Mouse (Mus musculus) heart, postnatal 0 days (tissue): ENCODE results near the gene Ankrd66. TPM values are rescaled to one million over a fixed set of nuclear protein-coding genes. Genes with fewer than 3 reads are reported as not detected.

ENCODE experiments used
- ATAC-seq: fragments of 200-750 bp; cut with Nextera tagmentation; 2 replicates; pipeline ENCODE4 v1.8.0; 2017; ENCODE audit warnings: low read depth, moderate number of reproducible peaks, moderate library complexity; ENCODE audit not compliant: insufficient read depth
- DNase-seq: peaks from one replicate; pipeline ENCODE4 v3.0.0-alpha.2; 2016; ENCODE audit warnings: low spot score
- H3K27ac ChIP-seq: fragments of 300-500 bp; sonication (generic); 2 replicates; pipeline ENCODE4 v1.5.1; 2014; ENCODE audit warnings: low read depth, mild to moderate bottlenecking
- H3K27me3 ChIP-seq: fragments of 300-500 bp; sonication (generic); 2 replicates; pipeline ENCODE4 v1.6.1; 2014; ENCODE audit warnings: low read length, mixed read lengths; ENCODE audit not compliant: control insufficient read depth, insufficient read depth
- H3K36me3 ChIP-seq: fragments of 300-500 bp; sonication (generic); replicated peaks from 2 replicates; pipeline ENCODE4 v1.6.1; 2014; ENCODE audit warnings: low read length, mixed read lengths; ENCODE audit not compliant: control insufficient read depth, insufficient read depth
- H3K4me1 ChIP-seq: fragments of 300-500 bp; sonication (generic); 2 replicates; pipeline ENCODE4 v1.6.1; 2014; ENCODE audit warnings: antibody characterized with exemption; ENCODE audit not compliant: control insufficient read depth, insufficient read depth
- H3K4me2 ChIP-seq: fragments of 300-500 bp; sonication (generic); 2 replicates; pipeline ENCODE4 v1.6.1; 2014; ENCODE audit warnings: low read depth, mild to moderate bottlenecking, low read length, moderate library complexity
- H3K4me3 ChIP-seq: fragments of 300-500 bp; sonication (generic); 2 replicates; pipeline ENCODE4 v1.5.1; 2014; ENCODE audit warnings: low read depth, low read length
- H3K9ac ChIP-seq: fragments of 300-500 bp; sonication (generic); replicated peaks from 2 replicates; pipeline ENCODE4 v1.6.1; 2014; ENCODE audit warnings: low read depth, low read length, mixed read lengths
- H3K9me3 ChIP-seq: fragments of 300-500 bp; sonication (generic); replicated peaks from 2 replicates; pipeline ENCODE4 v1.6.1; 2016; ENCODE audit warnings: low read length; ENCODE audit not compliant: control insufficient read depth
- CTCF ChIP-seq: IDR thresholded peaks from 2 replicates; pipeline ENCODE4 v1.5.1; 2016; ENCODE audit warnings: antibody characterized with exemption, control low read depth, low read depth
- EP300 ChIP-seq: IDR thresholded peaks from 2 replicates; pipeline ENCODE4 v1.6.1; 2016; ENCODE audit warnings: antibody characterized with exemption, low read depth
- WGBS: fragments of 180-500 bp; shearing (Covaris S2); extraction: QIAGEN DNeasy Blood & Tissue Kit; methylation state at CpG from one replicate; pipeline ENCODE4 v1.1.7; 2014; 5-methylcytosine and 5-hydroxymethylcytosine counted together
- polyA plus RNA-seq: library from polyadenylated mRNA; unstranded; fragments of >200 nt; fragmentation: Nextera tagmentation; extraction: Ambion mirVana; gene quantifications from 2 replicates; pipeline ENCODE4 v1.2.1, GENCODE M21; 2015
- total RNA-seq: library from RNA; depleted of rRNA; stranded (reverse); fragments of >200 nt; gene quantifications from 2 replicates; pipeline ENCODE4 v1.2.3, GENCODE M21; 2014; ENCODE audit warnings: low replicate concordance

Ankrd66 gene
- total and polyA plus RNA-seq, 2 experiments from 2014 or later = not detected

DNA sequence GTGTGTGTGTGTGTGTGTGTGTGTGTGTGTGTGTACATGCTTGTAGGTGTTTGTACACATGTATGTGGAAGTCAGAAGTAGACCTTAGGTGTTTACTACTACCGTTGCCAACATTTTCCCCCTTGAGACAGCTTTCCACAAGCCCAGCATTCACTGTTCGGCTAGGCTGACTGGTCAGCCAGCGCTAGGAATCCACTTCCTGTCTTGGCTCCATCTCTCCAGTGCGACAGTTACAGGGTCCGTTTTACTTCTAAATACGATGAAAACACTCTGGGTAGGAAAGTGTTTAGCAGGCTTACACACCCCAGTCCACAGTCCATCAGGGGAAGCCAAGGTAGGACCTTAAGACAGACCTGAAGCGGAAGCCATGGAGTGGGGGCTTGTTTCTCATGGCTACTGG, 41.3 kb upstream of the Ankrd66 start:
- Histone ChIP-seq H3K27me3 (no peaks in the 10 kb centered on the region), H3K4me3 (no peak overlapping the region), H3K9me3 (no peaks in the 10 kb centered on the region), H3K4me1 (peaks cover 8% of the 10 kb centered on the region; the same call in 1 of the 2 replicates), H3K4me2 (no peak overlapping the region), H3K36me3 (no peaks in the 10 kb centered on the region), H3K9ac (no peak overlapping the region), H3K27ac (no peak overlapping the region)
- ATAC-seq (no peak), DNase-seq (no peak)
- no peak for TF ChIP-seq CTCF
- no peak for TF ChIP-seq EP300
- WGBS = 53% methylated on average over 7 of the region's 7 CpGs

DNA sequence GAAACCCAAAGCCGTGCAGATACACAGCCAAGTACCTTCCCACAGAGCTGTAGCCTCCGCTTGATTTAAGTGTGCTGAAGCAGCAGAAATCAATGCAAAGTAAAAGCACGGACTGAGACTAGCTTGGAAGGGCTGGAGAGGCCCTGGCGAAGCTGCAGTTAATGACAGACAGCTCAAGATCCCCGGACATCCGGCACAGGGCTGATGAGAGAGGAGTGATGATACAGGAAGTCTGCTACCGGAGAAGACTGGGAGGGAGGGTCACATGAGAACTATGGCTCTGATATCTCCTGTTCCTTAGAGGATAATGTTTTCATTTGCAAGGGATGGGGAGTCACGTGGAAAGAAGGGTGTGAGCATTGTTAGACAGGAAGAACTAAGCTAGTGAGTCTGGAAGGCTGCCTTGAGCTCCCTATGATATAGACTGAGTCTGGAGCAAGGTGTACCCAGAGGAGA, 37.6 kb upstream of the Ankrd66 start:
- H3K4me3 ChIP-seq = 0 out of 2 replicates have a peak overlapping the region, but pooled peaks have one; percentile 7
- DNase-seq (peak; percentile 51), ATAC-seq (peak; percentile 83)
- H3K4me2 ChIP-seq = peak overlapping the region; percentile 40
- H3K27ac ChIP-seq = peak overlapping the region; percentile 46
- H3K9ac ChIP-seq = no peak overlapping the region
- TF ChIP-seq CTCF = no peak
- TF ChIP-seq EP300 = no peak
- peaks cover 8% of the 10 kb centered on the region; the same call in 1 of the 2 replicates for H3K4me1 ChIP-seq
- H3K9me3 ChIP-seq = no peaks in the 10 kb centered on the region
- no peaks in the 10 kb centered on the region for H3K27me3 ChIP-seq
- no peaks in the 10 kb centered on the region for H3K36me3 ChIP-seq
- 14% methylated on average over 8 of the region's 8 CpGs for WGBS

DNA sequence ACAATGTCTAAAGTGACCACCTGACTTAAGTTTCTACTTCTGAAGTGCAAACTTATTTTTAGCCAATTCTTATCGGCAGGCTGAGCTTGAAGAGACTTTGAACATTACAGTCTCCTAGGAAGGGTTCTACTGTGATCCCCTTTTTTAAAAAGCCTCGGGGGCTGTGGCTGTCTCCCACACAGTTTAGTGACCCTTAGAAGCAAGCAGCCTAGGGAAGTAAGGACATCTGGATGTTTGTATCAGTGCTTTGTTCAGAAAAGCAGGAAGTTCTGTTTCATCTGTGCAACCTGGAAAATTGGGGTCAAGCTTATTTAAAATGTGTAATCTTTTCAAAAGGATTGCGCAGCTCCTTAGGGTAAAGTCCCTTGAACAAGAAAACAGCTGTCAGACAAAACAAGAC, 37.0 kb upstream of the Ankrd66 start:
- DNase-seq (peak; percentile 11), ATAC-seq (no peak)
- 17% methylated on average over 3 of the region's 3 CpGs for WGBS
- Histone ChIP-seq H3K9ac (no peak overlapping the region), H3K4me1 (peaks cover 8% of the 10 kb centered on the region; the same call in 1 of the 2 replicates), H3K4me3 (no peak overlapping the region), H3K4me2 (peak overlapping the region; percentile 40), H3K27me3 (no peaks in the 10 kb centered on the region), H3K36me3 (no peaks in the 10 kb centered on the region), H3K27ac (peak overlapping the region; percentile 46; the same call in 1 of the 2 replicates), H3K9me3 (no peaks in the 10 kb centered on the region)
- no peak for TF ChIP-seq CTCF

DNA sequence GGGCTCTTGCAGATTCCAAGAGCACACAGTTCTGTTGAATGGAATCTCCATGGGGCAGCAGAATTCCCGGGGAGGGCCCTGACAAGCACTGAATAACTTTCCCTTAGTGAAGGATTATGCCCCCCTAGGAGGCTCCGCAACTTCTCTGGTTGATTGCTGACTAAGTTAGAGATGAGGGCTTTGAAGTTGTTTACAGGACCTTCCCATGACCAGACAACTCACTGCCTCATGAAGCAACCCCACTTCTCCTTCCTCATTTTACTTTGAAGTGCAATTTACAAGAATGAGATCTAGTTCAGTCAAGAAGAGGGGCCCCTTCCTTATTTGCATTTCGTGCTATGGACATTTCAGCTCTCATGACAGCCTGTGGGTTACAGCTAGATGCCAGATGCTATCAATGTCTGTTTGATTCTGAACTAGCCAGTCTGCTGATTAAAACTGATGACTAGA, 30.2 kb upstream of the Ankrd66 start:
- H3K4me2 ChIP-seq = no peak overlapping the region
- DNase-seq (no peak), ATAC-seq (no peak)
- H3K36me3 ChIP-seq = no peaks in the 10 kb centered on the region
- WGBS = 42% methylated on average over 3 of the region's 3 CpGs
- no peak overlapping the region for H3K4me3 ChIP-seq
- peaks cover 3% of the 10 kb centered on the region; the same call in 1 of the 2 replicates for H3K4me1 ChIP-seq
- H3K9me3 ChIP-seq = no peaks in the 10 kb centered on the region
- H3K27ac ChIP-seq = no peak overlapping the region
- H3K9ac ChIP-seq = no peak overlapping the region
- no peaks in the 10 kb centered on the region for H3K27me3 ChIP-seq
- no peak for TF ChIP-seq CTCF
- no peak for TF ChIP-seq EP300

DNA sequence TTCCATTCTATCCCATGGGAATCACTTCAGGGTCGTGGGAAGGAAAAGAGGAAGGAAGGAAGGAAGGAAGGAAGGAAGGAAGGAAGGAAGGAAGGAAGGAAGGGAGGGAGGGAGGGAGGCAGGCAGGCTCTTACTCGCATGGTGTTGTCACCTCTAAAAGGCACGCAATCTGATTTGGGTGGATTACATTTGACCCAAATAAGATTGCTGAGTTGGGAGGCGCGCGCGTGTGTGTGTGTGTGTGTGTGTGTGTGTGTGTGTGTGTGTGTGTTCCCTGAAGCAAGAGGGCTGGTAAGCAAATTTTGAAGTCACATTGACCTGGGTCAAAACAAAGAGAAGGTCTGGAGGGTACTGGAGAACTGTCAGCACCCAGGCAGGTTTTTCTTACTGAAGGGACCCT, 25.8 kb upstream of the Ankrd66 start:
- Histone ChIP-seq H3K27me3 (no peaks in the 10 kb centered on the region), H3K4me1 (peaks cover 4% of the 10 kb centered on the region; the same call in 1 of the 2 replicates), H3K9me3 (no peaks in the 10 kb centered on the region), H3K4me3 (no peak overlapping the region), H3K4me2 (no peak overlapping the region), H3K36me3 (no peaks in the 10 kb centered on the region), H3K9ac (no peak overlapping the region), H3K27ac (no peak overlapping the region)
- no peak for ATAC-seq
- no peak for TF ChIP-seq CTCF
- no peak for DNase-seq
- WGBS = 70% methylated on average over 7 of the region's 7 CpGs
